Mouse (Mus musculus) embryonic fibroblast, embryonic 13.5 days (primary cell): ENCODE measurements at regions not wholly inside any gene's neighbourhood (a gene's known extent, or its start where the extent isn't known, plus 50 kb on each side); places are given as distances from the start of the nearest gene placed in this dataset.

ENCODE experiments used
- H3K27ac ChIP-seq: 2 replicates; pipeline ENCODE4 v1.5.1; 2012; ENCODE audit warnings: low read length, control low read depth, inconsistent platforms; ENCODE audit not compliant: insufficient read depth
- H3K4me1 ChIP-seq: 2 replicates; pipeline ENCODE4 v1.6.1; 2011; ENCODE audit warnings: low read length; ENCODE audit not compliant: control insufficient read depth, insufficient read depth
- H3K4me3 ChIP-seq: 2 replicates; pipeline ENCODE4 v1.5.1; 2011; ENCODE audit warnings: mild to moderate bottlenecking, control low read depth, low read length; ENCODE audit not compliant: insufficient read depth
- CTCF ChIP-seq: IDR thresholded peaks from 2 replicates; pipeline ENCODE4 v1.5.1; 2011; ENCODE audit warnings: mild to moderate bottlenecking, control low read depth, low read length, moderate library complexity, borderline replicate concordance; ENCODE audit not compliant: insufficient read depth
- POLR2A ChIP-seq: IDR thresholded peaks from 2 replicates; pipeline ENCODE4 v1.6.1; 2011; ENCODE audit warnings: low read depth, mild to moderate bottlenecking, control low read depth, low read length, moderate library complexity

GRCm38 (mm10) chr9:26493740-26494139 lies 239.8 kb upstream of the B3gat1 start:
- no peak for TF ChIP-seq POLR2A
- no peak for TF ChIP-seq CTCF
- no peak overlapping the region for H3K4me3 ChIP-seq
- no peak overlapping the region for H3K27ac ChIP-seq
- H3K4me1 ChIP-seq: no peaks in the 10 kb centered on the region

GRCm38 (mm10) chr9:26502027-26502426 lies 231.5 kb upstream of the B3gat1 start:
- no peak for TF ChIP-seq POLR2A
- no peak for TF ChIP-seq CTCF

GRCm38 (mm10) chr9:26505941-26506340 lies 227.6 kb upstream of the B3gat1 start:
- Histone ChIP-seq H3K4me1 (no peaks in the 10 kb centered on the region), H3K27ac (no peak overlapping the region), H3K4me3 (no peak overlapping the region)
- no peak for TF ChIP-seq POLR2A
- TF ChIP-seq CTCF: no peak

More at GRCm38 (mm10) chr9:26502027-26502426, 231.5 kb upstream of the B3gat1 start:
- H3K4me1 ChIP-seq: no peaks in the 10 kb centered on the region
- H3K4me3 ChIP-seq: no peak overlapping the region
- no peak overlapping the region for H3K27ac ChIP-seq

GRCm38 (mm10) chr9:26518651-26519050 lies 214.9 kb upstream of the B3gat1 start:
- no peak for TF ChIP-seq POLR2A
- TF ChIP-seq CTCF: no peak
- Histone ChIP-seq H3K4me1 (peaks cover 9% of the 10 kb centered on the region), H3K27ac (peak overlapping the region; percentile 54; the same call in 1 of the 2 replicates), H3K4me3 (no peak overlapping the region)

GRCm38 (mm10) chr9:26519581-26520501 lies 213.7 kb upstream of the B3gat1 start:
- Histone ChIP-seq H3K27ac (peak overlapping the region; percentile 54), H3K4me3 (no peak overlapping the region), H3K4me1 (peaks cover 10% of the 10 kb centered on the region)
- no peak for TF ChIP-seq POLR2A
- no peak for TF ChIP-seq CTCF

GRCm38 (mm10) chr9:26524089-26524488 lies 209.4 kb upstream of the B3gat1 start:
- TF ChIP-seq CTCF (no peak), POLR2A (no peak)
- H3K4me1 ChIP-seq: peaks cover 6% of the 10 kb centered on the region
- no peak overlapping the region for H3K4me3 ChIP-seq
- H3K27ac ChIP-seq: peak overlapping the region; percentile 17; the same call in 1 of the 2 replicates

GRCm38 (mm10) chr9:26528761-26529160 lies 204.8 kb upstream of the B3gat1 start:
- no peak overlapping the region for H3K4me3 ChIP-seq
- peaks cover 2% of the 10 kb centered on the region; the same call in 1 of the 2 replicates for H3K4me1 ChIP-seq
- H3K27ac ChIP-seq: no peak overlapping the region
- no peak for TF ChIP-seq POLR2A
- TF ChIP-seq CTCF: no peak

- Histone ChIP-seq H3K27ac (no peak overlapping the region), H3K4me1 (no peaks in the 10 kb centered on the region), H3K4me3 (no peak overlapping the region)
- no peak for TF ChIP-seq CTCF
- TF ChIP-seq POLR2A: no peak
Observed at GRCm38 (mm10) chr9:26539042-26539441, 194.5 kb upstream of the B3gat1 start.

- TF ChIP-seq POLR2A (no peak), CTCF (no peak)
- H3K4me1 ChIP-seq: no peaks in the 10 kb centered on the region
Observed at GRCm38 (mm10) chr9:26548328-26548922, 185.1 kb upstream of the B3gat1 start.

GRCm38 (mm10) chr9:26549118-26549517 lies 184.4 kb upstream of the B3gat1 start:
- H3K27ac ChIP-seq: no peak overlapping the region
- H3K4me1 ChIP-seq: no peaks in the 10 kb centered on the region
- no peak overlapping the region for H3K4me3 ChIP-seq
- TF ChIP-seq POLR2A: no peak
- no peak for TF ChIP-seq CTCF

More at GRCm38 (mm10) chr9:26548328-26548922, 185.1 kb upstream of the B3gat1 start:
- no peak overlapping the region for H3K4me3 ChIP-seq
- H3K27ac ChIP-seq: no peak overlapping the region
